Mouse (Mus musculus): ENCODE results near the gene Ptprg. TPM values are rescaled to one million over a fixed set of nuclear protein-coding genes. Genes with fewer than 3 reads are reported as not detected.

The Ptprg gene
- total RNA-seq, 2 experiments from 2014 or later = 69.3 to 72.5 TPM

- no peak for DNase-seq
These were observed 551.2 kb downstream of the Ptprg start for GRCm38 (mm10) chr14:12104297-12105155.

DNA sequence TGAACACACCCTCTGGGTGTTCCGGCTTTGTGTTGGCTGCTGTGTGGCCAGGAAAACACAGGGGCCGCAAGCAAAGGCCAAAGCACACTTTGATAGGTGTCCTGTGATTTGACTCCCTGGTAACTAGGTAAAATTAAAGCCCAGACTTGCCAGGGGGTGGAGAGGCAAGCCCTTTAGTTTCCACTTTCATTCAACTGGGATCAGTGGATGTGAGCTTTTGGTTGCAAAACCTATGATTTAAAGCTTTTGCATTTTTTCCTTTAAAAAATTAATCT is 551.8 kb downstream of the Ptprg start:
- DNase-seq = no peak

DNA sequence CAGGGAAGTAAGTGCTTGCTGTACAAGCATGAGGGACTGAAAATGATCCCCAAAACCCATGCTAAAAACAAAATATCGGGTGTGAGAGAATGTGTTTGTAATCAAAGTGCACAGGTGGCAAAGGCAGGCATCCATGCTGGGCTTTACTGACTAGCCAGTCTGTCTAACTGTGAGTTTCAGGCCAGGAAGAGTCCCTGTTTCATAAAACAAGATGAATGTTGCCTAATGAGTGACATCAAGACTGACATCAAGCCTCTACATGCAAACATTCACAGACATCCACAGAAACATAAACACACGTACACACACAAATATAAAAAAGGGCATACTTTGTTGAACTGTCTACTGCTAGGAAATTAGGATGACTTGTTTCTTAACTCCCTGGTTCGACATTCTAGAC is 552.3 kb downstream of the Ptprg start:
- no peak for DNase-seq

GRCm38 (mm10) chr14:12107459-12107858 is 554.1 kb downstream of the Ptprg start:
- DNase-seq = peak; percentile 16

GRCm38 (mm10) chr14:12107991-12108390 is 554.7 kb downstream of the Ptprg start:
- DNase-seq = no peak

- peak; percentile 44 for DNase-seq
These were observed 559.2 kb downstream of the Ptprg start for GRCm38 (mm10) chr14:12112548-12113011.

- no peak for DNase-seq
These were observed 560.0 kb downstream of the Ptprg start for GRCm38 (mm10) chr14:12113326-12113725.

- no peak for DNase-seq
These were observed 560.7 kb downstream of the Ptprg start for GRCm38 (mm10) chr14:12114016-12114415.

DNA sequence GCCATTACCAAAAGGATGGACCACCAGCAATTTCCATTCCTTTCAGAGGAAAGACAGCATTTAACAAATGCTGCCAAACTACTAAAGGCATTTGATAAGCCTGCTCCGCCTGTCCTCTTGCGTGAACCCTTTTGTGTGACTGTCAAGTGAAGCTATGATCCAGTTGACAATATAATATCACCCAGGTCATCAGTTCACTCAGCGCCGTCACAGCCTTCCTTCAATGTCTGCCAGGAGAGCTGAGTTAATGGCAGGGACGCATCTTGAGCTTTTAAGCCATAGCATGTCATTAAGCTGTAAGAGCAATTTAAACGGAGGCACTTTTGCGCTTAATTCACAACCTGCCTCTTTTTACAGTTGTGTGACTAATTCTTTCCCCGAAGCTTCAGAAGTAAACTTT is 565.9 kb downstream of the Ptprg start:
- DNase-seq = no peak

DNA sequence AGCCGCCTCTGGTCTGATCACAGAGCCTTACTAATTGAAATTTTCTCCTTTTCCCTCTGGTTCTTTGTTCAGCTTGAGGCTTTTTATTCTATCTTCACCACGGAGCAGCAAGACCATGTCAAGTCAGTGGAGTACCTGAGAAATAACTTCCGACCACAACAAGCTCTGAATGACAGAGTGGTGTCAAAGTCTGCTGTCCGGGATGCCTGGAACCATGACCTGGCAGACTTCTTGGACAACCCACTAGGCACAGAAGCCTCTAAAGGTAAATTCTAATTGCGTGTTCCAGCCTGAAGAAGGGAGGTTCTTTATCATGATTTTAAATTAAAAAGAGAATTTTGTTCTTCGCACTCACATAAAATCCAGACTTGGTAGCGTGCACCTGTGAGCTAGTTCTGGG is 568.6 kb downstream of the Ptprg start:
- DNase-seq = no peak

DNA sequence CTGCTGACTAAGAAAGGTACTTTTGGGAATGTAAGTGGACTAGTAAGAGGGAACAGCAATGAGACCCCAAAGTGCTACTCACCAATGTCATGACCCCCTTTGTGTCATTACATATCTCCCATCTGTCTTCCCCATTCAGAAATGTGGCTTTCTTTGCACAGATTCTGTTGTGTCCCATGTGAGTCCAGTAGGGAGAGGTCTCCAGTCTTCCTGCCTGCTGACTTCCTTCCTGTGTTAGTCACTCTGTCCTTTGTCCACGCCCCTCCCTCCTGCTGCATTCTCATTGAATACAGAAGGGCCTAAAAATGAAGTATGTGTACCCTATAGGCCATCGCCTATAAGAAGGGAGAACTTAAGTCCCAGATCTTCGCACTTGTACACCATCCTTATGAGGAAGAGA is 571.4 kb downstream of the Ptprg start:
- no peak for DNase-seq

GRCm38 (mm10) chr14:12127951-12128350 is 574.6 kb downstream of the Ptprg start:
- no peak for DNase-seq

DNA sequence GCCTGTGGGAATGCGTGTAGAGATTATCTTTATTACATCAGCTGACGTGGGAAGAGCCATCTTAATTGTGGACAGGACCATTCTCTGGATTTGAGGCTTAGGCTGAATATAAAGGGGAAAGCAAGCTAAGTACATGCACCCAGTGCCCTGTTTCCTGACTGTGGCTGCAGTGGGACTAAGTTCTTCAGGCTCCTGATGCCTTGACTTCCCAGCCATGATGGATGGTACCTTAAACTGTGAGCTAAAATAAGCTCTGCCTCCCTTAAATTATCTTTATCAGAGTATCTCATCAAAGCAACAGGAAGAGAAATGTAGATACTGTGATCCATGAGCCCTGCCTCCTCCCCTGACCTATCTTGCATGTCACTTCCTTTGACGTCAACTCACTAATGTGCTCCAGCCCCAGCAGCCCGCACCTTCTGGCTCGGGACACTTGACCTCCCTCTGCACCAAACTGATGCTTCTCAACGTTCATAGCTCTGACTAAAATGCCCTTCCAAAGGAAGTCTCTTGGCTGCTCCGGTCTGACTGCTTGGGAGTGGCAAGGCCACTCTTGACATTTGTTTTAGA is 578.8 kb downstream of the Ptprg start:
- no peak for DNase-seq

DNA sequence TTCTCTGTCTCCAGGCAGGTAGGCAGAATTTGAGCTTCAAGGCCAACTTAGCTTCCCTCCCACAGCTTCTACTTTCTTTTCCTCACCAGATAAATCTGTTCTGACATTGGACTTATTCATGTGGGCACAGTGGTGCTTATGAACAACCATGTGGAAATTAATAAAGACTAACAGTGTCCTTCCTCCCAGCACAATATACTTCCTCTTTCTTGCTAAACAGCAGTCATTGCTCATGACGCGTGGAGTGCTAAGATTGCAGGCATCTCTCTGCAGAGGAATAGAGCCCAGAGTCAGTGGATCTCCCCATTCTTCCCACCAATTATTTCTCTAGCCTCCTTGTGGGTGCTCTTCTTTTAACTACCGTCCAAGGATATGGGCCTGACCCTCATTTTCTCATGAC is 579.8 kb downstream of the Ptprg start:
- no peak for DNase-seq

- DNase-seq = no peak
These were observed 581.2 kb downstream of the Ptprg start for GRCm38 (mm10) chr14:12134504-12134903.

- no peak for DNase-seq
These were observed 583.2 kb downstream of the Ptprg start for GRCm38 (mm10) chr14:12136536-12136935.

DNA sequence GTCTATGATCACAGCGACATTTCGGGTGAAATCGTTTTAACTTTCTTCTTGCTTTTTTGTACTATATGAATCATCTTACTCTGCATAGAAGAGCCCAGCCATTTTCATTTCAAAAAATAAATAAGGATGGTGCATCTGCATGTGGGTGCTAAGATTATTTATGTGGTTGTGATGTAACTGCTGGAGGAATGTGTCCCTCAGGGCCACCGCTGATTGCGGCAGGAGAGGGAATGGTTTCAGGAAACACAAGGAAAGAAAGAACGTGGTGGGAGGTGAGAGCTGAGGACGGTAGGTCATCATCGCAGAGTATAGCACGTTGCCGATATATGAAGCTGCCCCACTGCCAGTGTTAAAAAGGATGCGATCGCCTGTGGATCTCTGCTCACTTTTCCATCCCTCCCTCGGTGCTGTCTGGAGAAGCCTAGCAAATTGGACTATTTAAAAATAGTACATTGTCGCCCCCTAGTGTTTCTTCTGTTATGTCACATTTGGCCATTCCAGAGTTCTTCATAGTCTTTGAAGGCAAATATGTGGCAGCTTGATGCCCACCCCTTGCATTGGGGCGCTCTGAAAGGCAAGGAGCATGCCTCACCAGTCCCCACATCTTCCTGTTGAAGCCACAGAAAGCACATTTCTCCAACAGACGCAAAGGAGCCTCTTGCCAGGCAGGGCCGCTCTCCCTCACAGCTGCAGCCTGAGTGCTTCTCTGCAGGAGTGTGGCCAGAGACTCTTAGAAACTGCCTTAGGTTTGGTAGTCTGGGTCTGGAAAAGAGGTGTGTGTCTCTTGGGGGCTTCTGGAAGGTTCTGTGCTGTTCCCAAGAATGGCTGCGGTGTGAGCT is 586.5 kb downstream of the Ptprg start:
- peak; percentile 50 for DNase-seq

DNA sequence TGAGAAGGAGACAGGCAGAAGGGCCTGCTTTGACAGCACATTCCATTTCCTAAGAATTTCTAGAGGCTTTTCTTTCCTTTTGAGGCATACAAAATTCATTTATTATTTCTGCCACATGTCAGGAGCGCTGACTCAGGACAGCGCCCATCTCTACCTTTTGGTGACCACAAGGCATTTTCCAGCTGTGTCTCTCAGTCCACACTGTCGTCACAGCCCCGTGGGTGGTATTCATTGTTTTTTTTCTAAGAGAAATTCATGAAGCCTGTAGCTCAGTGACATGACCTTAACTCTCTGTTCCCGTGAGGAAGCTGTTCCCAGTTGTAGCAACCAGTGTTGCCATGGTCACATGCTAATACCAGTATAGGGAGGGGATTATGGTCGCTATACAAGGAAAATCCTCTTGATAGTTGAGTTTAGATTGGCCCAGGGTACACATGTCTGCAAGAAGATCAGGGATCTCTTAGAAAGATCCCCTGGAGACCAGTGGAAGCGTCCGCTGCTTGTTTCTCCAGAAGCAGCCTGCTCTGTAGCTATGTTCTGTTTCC is 590.7 kb downstream of the Ptprg start:
- DNase-seq = no peak

DNA sequence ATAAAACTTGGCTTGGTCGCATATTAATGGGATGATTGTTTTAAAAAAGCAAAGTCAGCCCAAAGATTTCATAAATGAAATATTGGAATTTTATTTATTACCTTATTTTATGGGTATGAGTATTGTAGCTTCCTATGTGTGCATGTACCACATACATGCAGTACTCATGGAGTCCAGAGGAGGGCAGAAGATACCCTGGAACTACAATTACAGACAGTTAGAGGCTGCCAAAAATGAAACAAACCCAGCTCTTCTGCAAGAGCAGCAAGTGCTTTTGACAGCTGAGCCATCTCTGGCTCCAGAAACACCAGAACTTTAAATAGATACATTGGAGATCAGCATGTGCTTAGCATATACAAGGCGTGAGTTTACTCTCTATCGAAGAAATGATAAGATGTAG is 592.6 kb downstream of the Ptprg start:
- no peak for DNase-seq

DNA sequence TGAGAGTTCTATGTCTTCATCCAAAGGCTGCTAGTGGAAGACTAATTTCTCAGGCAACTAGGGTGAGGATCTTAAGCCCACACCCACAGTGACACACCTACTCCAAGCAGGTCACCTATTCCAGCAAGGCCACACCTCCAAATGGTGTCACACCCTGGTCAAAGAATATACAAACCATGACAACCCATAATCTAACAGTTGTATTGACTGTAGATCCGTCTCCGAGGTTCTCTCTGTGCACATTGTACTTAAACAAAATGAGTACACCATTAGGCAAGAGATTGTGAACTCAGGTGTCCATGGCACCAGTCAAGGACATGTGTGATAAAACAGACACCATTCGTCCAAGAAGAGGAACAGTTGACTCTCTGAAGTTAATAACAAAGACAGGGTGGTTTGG is 596.2 kb downstream of the Ptprg start:
- DNase-seq = no peak

DNA sequence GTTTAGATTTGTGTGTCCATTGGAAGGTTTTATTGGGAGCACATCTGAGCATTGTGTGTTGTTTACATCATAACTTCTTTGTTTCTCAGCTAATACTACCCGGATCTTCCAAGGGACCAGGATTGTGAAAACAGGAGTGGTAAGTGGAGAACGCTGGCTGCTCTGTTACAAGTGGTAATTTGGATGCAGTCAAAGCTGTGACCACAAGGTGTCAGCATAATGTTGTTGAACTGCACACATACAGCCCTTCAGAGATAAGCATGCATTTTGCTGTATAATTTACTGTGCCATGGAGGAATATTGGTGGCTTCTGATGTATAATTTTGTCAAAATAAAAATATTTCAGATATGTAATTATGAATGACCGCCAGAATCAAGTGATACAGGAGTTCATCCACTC is 598.6 kb downstream of the Ptprg start:
- DNase-seq = peak; percentile 72

- no peak for DNase-seq
These were observed 599.4 kb downstream of the Ptprg start for GRCm38 (mm10) chr14:12152748-12153147.

- DNase-seq = no peak
These were observed 600.3 kb downstream of the Ptprg start for GRCm38 (mm10) chr14:12153599-12153998.
